Mouse (Mus musculus) heart, embryonic 14.5 days (tissue): ENCODE measurements around the gene Adamtsl1. TPM values are rescaled to one million over a fixed set of nuclear protein-coding genes. Genes with fewer than 3 reads are reported as not detected.

Source experiments
- ATAC-seq: fragments of 200-750 bp; cut with Nextera tagmentation; 2 replicates; pipeline ENCODE4 v1.8.0; 2017; ENCODE audit warnings: low read depth, moderate TSS enrichment; ENCODE audit not compliant: insufficient number of reproducible peaks, insufficient read depth, low FRiP score
- H3K27ac ChIP-seq, 2 experiments: fragments of 200-500 bp in 1 of 2; fragments of 300-500 bp in 1 of 2; sonication (generic) in 1 of 2; replicated peaks in 1 of 2; 2 replicates each; pipeline ENCODE4 v1.5.1; 2012 to 2014; ENCODE audit warnings: low read depth in 2 of 2, low read length in 2 of 2, control low read depth in 1 of 2, mild to moderate bottlenecking in 1 of 2, mixed read lengths in 1 of 2; ENCODE audit not compliant: control insufficient read depth in 1 of 2, insufficient read depth in 1 of 2
- H3K27me3 ChIP-seq: fragments of 300-500 bp; sonication (generic); 2 replicates; pipeline ENCODE4 v1.6.1; 2014; ENCODE audit warnings: mild to moderate bottlenecking, low read length, control low read depth; ENCODE audit not compliant: control insufficient read depth, insufficient read depth
- H3K36me3 ChIP-seq: fragments of 300-500 bp; sonication (generic); 2 replicates; pipeline ENCODE4 v1.6.1; 2014; ENCODE audit warnings: mild to moderate bottlenecking, control low read depth, low read length, mixed read lengths; ENCODE audit not compliant: control insufficient read depth, insufficient read depth
- H3K4me1 ChIP-seq, 2 experiments: fragments of 200-500 bp in 1 of 2; fragments of 300-500 bp in 1 of 2; sonication (generic) in 1 of 2; 2 replicates each; pipeline ENCODE4 v1.6.1; 2012 to 2014; ENCODE audit warnings: low read length in 2 of 2, control low read depth in 1 of 2, mixed read lengths in 1 of 2; ENCODE audit not compliant: control insufficient read depth in 2 of 2, insufficient read depth in 2 of 2
- H3K4me2 ChIP-seq: fragments of 300-500 bp; sonication (generic); 2 replicates; pipeline ENCODE4 v1.6.1; 2014; ENCODE audit warnings: mild to moderate bottlenecking, low read length
- H3K4me3 ChIP-seq, 2 experiments: fragments of 200-500 bp in 1 of 2; fragments of 300-500 bp in 1 of 2; sonication (generic) in 1 of 2; 2 replicates each; pipeline ENCODE4 v1.5.1; 2012 to 2014; ENCODE audit warnings: low read length in 2 of 2, mild to moderate bottlenecking in 2 of 2, control low read depth in 1 of 2, low read depth in 1 of 2, moderate library complexity in 1 of 2; ENCODE audit not compliant: control insufficient read depth in 1 of 2, insufficient read depth in 1 of 2
- H3K9ac ChIP-seq: fragments of 300-500 bp; sonication (generic); 2 replicates; pipeline ENCODE4 v1.6.1; 2014; ENCODE audit warnings: mild to moderate bottlenecking, low read length
- H3K9me3 ChIP-seq: fragments of 300-500 bp; sonication (generic); 2 replicates; pipeline ENCODE4 v1.6.1; 2016; ENCODE audit warnings: low read length, control low read depth; ENCODE audit not compliant: control insufficient read depth
- WGBS: fragments of 180-500 bp; shearing (Covaris S2); extraction: QIAGEN DNeasy Blood & Tissue Kit; methylation state at CpG from one replicate; pipeline ENCODE4 v1.1.7; 2014; 5-methylcytosine and 5-hydroxymethylcytosine counted together
- polyA plus RNA-seq: library from polyadenylated mRNA; unstranded; fragments of >200 nt; fragmentation: Nextera tagmentation; extraction: Ambion mirVana; gene quantifications from 2 replicates; pipeline ENCODE4 v1.2.1, GENCODE M21; 2014

Adamtsl1 gene
- polyA plus RNA-seq, 1 experiment from 2014 or later: 16.2 TPM

GRCm38 (mm10) chr4:86087508-86087907 is 573.5 kb downstream of the Adamtsl1 start:
- H3K4me3 ChIP-seq: no peak overlapping the region
- H3K4me2 ChIP-seq: no peak overlapping the region
- no peaks in the 10 kb centered on the region for H3K9me3 ChIP-seq
- no peaks in the 10 kb centered on the region for H3K36me3 ChIP-seq
- ATAC-seq: no peak
- H3K9ac ChIP-seq: no peak overlapping the region
- peaks cover under 1% of the 10 kb centered on the region in 2 experiments; a peak in 2 of 4 replicates for H3K4me1 ChIP-seq
- WGBS: 82% methylated on average over 5 of the region's 5 CpGs
- H3K27me3 ChIP-seq: no peaks in the 10 kb centered on the region
- no peak overlapping the region for H3K27ac ChIP-seq

DNA sequence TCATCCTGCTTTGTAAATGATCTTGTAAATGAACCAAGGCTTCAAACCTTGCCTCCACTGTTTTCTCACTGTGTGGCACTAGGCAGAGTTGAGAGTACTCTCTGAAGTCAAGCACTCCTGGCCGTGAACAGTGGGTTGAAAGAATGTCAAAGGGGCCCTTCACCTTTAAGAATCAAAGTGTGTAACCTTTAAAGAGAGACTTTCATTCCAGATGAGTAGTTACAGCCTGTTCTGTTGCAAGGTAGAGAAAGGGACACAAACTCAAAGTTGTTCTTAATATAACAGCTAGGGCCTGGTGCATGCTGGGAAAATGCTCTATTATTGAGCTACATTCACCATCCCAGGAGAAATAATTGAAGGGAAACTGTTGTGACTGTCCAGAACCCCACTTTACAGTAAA is 589.2 kb downstream of the Adamtsl1 start:
- Histone ChIP-seq H3K9ac (no peak overlapping the region), H3K27me3 (no peaks in the 10 kb centered on the region), H3K36me3 (no peaks in the 10 kb centered on the region), H3K4me1 (0 out of 4 replicates have a peak, but pooled peaks cover 0 to 3% of the 10 kb centered on the region in 2 experiments), H3K9me3 (no peaks in the 10 kb centered on the region), H3K4me3 (no peak overlapping the region), H3K4me2 (no peak overlapping the region), H3K27ac (no peak overlapping the region)
- no peak for ATAC-seq
- 52% methylated on average over 1 of the region's 1 CpGs for WGBS

DNA sequence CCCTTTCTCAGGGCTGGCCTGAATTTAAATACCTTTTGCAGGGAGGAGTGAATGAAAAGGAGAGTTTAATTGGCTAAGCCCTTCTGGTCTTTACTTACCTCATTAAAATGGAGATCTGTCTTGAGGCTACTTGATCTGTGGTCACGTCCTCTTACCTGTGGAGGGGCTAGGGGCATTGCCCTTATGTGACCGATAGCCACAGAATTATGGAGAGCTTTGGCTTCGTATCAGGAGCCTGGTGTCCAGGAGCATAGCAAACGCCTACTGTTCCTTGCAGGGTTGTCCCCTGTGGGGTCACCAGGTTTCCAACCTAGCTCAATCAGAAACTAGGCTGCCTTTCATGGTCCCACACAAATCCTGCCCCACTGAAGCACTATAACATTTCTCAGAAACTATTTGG is 594.4 kb downstream of the Adamtsl1 start:
- H3K4me1 ChIP-seq: no peaks in the 10 kb centered on the region
- no peak overlapping the region for H3K9ac ChIP-seq
- 85% methylated on average over 4 of the region's 4 CpGs for WGBS
- 0 out of 2 replicates have a peak, but pooled peaks cover 6% of the 10 kb centered on the region for H3K36me3 ChIP-seq
- H3K4me3 ChIP-seq: no peak overlapping the region
- H3K9me3 ChIP-seq: no peaks in the 10 kb centered on the region
- no peak for ATAC-seq
- H3K4me2 ChIP-seq: no peak overlapping the region
- no peaks in the 10 kb centered on the region for H3K27me3 ChIP-seq
- H3K27ac ChIP-seq: no peak overlapping the region

DNA sequence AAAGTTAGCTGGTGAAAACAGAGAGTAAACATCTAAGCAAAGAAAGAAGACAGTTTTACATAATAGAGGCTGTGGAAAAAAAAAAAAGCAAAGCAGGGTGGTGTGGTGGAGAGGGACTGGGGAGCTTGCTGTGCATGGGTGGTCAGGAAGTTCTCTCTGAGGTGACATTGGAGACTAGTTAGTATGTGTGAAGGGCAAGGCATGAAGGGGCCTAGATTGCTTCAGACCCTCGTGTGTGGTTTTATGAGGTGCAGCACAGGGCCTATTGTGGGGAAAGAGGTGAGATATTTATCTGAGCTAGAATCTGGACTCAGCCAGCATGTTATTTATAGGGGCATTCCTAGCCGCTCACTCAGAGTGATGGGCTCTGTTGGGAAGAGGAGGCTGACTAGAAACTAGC is 605.1 kb downstream of the Adamtsl1 start:
- ATAC-seq: no peak
- Histone ChIP-seq H3K4me3 (no peak overlapping the region), H3K4me2 (no peak overlapping the region), H3K27me3 (no peaks in the 10 kb centered on the region), H3K9me3 (no peaks in the 10 kb centered on the region), H3K9ac (no peak overlapping the region), H3K27ac (no peak overlapping the region), H3K36me3 (no peaks in the 10 kb centered on the region), H3K4me1 (no peaks in the 10 kb centered on the region)
- 28% methylated on average over 2 of the region's 2 CpGs for WGBS

DNA sequence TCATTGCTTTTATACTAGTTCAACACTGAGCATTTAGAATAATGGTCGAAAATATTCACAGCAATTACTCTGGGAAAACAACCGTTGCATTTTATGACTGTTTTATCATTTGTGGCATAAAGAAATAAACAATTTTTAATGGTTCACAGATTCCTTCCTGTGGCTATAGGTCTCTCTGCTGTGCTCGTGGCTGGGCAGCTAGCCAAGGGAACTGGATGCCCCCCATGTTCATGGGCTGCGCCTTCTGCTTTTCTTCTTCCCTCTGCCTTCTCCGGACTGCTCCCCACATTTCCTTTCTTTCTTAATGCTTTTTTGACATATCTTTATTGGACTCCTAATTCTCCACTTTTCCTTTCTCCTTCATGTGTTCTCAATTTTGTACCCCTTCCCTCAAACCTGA is 608.5 kb downstream of the Adamtsl1 start:
- Histone ChIP-seq H3K36me3 (no peaks in the 10 kb centered on the region), H3K27me3 (no peaks in the 10 kb centered on the region), H3K4me3 (no peak overlapping the region), H3K9ac (no peak overlapping the region), H3K4me2 (no peak overlapping the region), H3K9me3 (no peaks in the 10 kb centered on the region), H3K4me1 (peaks cover 3 to 6% of the 10 kb centered on the region in 2 experiments), H3K27ac (no peak overlapping the region)
- no peak for ATAC-seq
- WGBS: 69% methylated on average over 5 of the region's 5 CpGs

- H3K27ac ChIP-seq: no peak overlapping the region
- no peak overlapping the region for H3K4me3 ChIP-seq
- ATAC-seq: no peak
- H3K27me3 ChIP-seq: no peaks in the 10 kb centered on the region
- no peaks in the 10 kb centered on the region for H3K36me3 ChIP-seq
- H3K9ac ChIP-seq: no peak overlapping the region
- H3K4me1 ChIP-seq: peaks cover 3 to 6% of the 10 kb centered on the region in 2 experiments
- 37% methylated on average over 3 of the region's 3 CpGs for WGBS
- H3K9me3 ChIP-seq: no peaks in the 10 kb centered on the region
- H3K4me2 ChIP-seq: no peak overlapping the region
Measured at GRCm38 (mm10) chr4:86124374-86124773, 610.4 kb downstream of the Adamtsl1 start.

DNA sequence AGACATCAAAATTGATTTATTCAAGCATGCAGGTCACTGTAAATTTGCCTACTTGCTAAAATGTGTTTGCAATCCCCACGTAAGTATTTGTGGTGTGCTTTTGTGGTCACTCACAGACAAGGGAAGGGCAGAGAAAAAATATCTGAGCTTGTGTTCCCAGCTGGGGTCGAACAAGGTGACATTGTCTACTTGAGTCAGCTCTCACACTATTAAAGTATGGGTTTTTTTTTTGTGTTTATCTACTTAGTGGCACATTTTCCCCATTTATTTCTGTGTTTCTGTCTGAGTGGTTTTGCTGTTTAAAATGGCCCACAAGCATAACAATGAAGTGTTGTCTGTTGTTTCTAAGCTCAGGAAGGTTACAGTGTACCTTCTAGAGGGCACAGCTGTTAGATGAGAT is 612.7 kb downstream of the Adamtsl1 start:
- Histone ChIP-seq H3K27ac (no peak overlapping the region), H3K4me2 (no peak overlapping the region), H3K4me1 (peaks cover 3 to 6% of the 10 kb centered on the region in 2 experiments), H3K27me3 (no peaks in the 10 kb centered on the region), H3K9me3 (no peaks in the 10 kb centered on the region), H3K36me3 (no peaks in the 10 kb centered on the region), H3K9ac (no peak overlapping the region), H3K4me3 (no peak overlapping the region)
- no peak for ATAC-seq
- 64% methylated on average over 2 of the region's 2 CpGs for WGBS

DNA sequence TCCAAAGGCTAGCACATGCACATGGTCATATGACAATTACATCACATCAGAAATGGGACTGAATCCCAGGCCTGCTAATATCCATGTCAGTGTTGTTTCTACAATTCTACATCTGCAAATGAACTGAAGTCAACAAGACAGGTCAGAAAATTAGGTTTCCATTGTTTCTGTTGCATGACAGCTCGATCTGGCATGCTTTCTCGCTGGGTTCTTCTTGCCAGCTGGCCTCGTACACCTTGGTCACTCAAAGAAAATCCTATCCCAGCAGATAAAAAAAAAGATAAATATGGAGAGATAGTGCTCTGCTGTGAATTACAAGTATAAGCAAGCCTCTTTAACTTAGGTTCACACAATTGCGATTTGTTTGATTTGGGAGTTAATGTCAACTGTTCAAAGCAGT is 644.6 kb downstream of the Adamtsl1 start:
- Histone ChIP-seq H3K27me3 (no peaks in the 10 kb centered on the region), H3K4me1 (no peaks in the 10 kb centered on the region), H3K4me3 (no peak overlapping the region), H3K36me3 (no peaks in the 10 kb centered on the region), H3K9ac (no peak overlapping the region), H3K27ac (no peak overlapping the region), H3K4me2 (no peak overlapping the region), H3K9me3 (no peaks in the 10 kb centered on the region)
- ATAC-seq: no peak
- 85% methylated on average over 4 of the region's 4 CpGs for WGBS
